Mouse (Mus musculus) embryonic facial prominence, embryonic 11.5 days (tissue): ENCODE results near the gene Pcnx3. TPM values are rescaled to one million over a fixed set of nuclear protein-coding genes. Genes with fewer than 3 reads are reported as not detected.
A peak's percentile ranks its signal among the peaks of the same experiment; 100 is the strongest.

Experiments
- ATAC-seq: fragments of 200-750 bp; cut with Nextera tagmentation; replicated peaks from 2 replicates; pipeline ENCODE4 v1.8.0; 2017; ENCODE audit warnings: low read depth; ENCODE audit not compliant: insufficient number of reproducible peaks, low FRiP score, low TSS enrichment
- DNase-seq: peaks from one replicate; pipeline ENCODE4 v3.0.0-alpha.2; 2015; ENCODE audit warnings: low spot score
- H3K27ac ChIP-seq: fragments of 300-500 bp; sonication (generic); replicated peaks from 2 replicates; pipeline ENCODE4 v1.5.1; 2014; ENCODE audit warnings: mild to moderate bottlenecking, low read depth, low read length, control low read depth
- H3K27me3 ChIP-seq: fragments of 300-500 bp; sonication (generic); 2 replicates; pipeline ENCODE4 v1.6.1; 2014; ENCODE audit warnings: mild to moderate bottlenecking, low read length, moderate library complexity, mixed read lengths; ENCODE audit not compliant: control insufficient read depth, insufficient read depth
- H3K36me3 ChIP-seq: fragments of 300-500 bp; sonication (generic); replicated peaks from 2 replicates; pipeline ENCODE4 v1.6.1; 2014; ENCODE audit warnings: low read depth, mild to moderate bottlenecking, low read length, moderate library complexity, mixed read lengths; ENCODE audit not compliant: control insufficient read depth, insufficient read depth
- H3K4me1 ChIP-seq: fragments of 300-500 bp; sonication (generic); 2 replicates; pipeline ENCODE4 v1.6.1; 2014; ENCODE audit warnings: low read length, mixed read lengths; ENCODE audit not compliant: control insufficient read depth, insufficient read depth
- H3K4me2 ChIP-seq: fragments of 300-500 bp; sonication (generic); 2 replicates; pipeline ENCODE4 v1.6.1; 2014; ENCODE audit warnings: low read depth, mild to moderate bottlenecking, control low read depth, low read length, moderate library complexity
- H3K4me3 ChIP-seq: fragments of 300-500 bp; sonication (generic); 2 replicates; pipeline ENCODE4 v1.5.1; 2014; ENCODE audit warnings: low read depth, low read length, control low read depth
- H3K9ac ChIP-seq: fragments of 300-500 bp; sonication (generic); replicated peaks from 2 replicates; pipeline ENCODE4 v1.6.1; 2014; ENCODE audit warnings: mild to moderate bottlenecking, control low read depth, low read length
- H3K9me3 ChIP-seq: fragments of 300-500 bp; sonication (generic); replicated peaks from 2 replicates; pipeline ENCODE4 v1.6.1; 2016; ENCODE audit warnings: mild to moderate bottlenecking, low read length, inconsistent platforms, mixed read lengths; ENCODE audit not compliant: control insufficient read depth
- WGBS: fragments of 180-500 bp; shearing (Covaris S2); extraction: QIAGEN DNeasy Blood & Tissue Kit; methylation state at CpG from one replicate; pipeline ENCODE4 v1.1.7; 2014; 5-methylcytosine and 5-hydroxymethylcytosine counted together
- polyA plus RNA-seq: library from polyadenylated mRNA; unstranded; fragments of >200 nt; fragmentation: Nextera tagmentation; extraction: Ambion mirVana; gene quantifications from 2 replicates; pipeline ENCODE4 v1.2.1, GENCODE M21; 2014

The Pcnx3 gene
- polyA plus RNA-seq, 1 experiment from 2014 or later = 17.5 TPM

- Histone ChIP-seq H3K9ac (no peak overlapping the region), H3K27me3 (no peaks in the 10 kb centered on the region), H3K4me2 (no peak overlapping the region), H3K27ac (no peak overlapping the region), H3K4me3 (no peak overlapping the region), H3K9me3 (no peaks in the 10 kb centered on the region), H3K36me3 (peaks cover 7% of the 10 kb centered on the region), H3K4me1 (peaks cover 6% of the 10 kb centered on the region)
- WGBS = 96% methylated on average over 17 of the region's 17 CpGs
- DNase-seq = no peak
- no peak for ATAC-seq
Measured at GRCm38 (mm10) chr19:5641021-5641420, 47.7 kb downstream of the Pcnx3 start.

DNA sequence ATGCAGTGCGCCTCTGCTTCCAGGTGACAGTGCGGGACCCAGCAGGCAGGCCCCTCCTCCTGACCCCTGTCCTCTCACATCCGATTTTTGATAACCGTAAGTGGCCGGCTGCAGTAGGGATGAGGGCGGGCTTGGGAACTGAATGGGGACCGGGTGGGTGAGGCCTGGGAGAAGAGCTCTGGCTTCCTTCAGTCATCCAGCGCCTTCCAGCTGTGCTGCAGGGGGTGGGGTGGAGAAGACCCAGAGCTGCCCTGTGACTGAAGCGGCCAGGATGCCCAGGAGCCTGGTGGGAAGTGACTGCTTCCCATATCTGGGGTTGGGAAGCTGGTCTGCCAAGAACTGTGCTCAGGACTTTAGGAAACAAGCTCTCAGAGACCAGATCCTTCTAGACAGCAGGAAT, 48.4 kb downstream of the Pcnx3 start:
- Histone ChIP-seq H3K27ac (no peak overlapping the region), H3K9ac (no peak overlapping the region), H3K36me3 (peaks cover 7% of the 10 kb centered on the region), H3K27me3 (no peaks in the 10 kb centered on the region), H3K4me2 (no peak overlapping the region), H3K4me1 (peaks cover 6% of the 10 kb centered on the region), H3K9me3 (no peaks in the 10 kb centered on the region), H3K4me3 (no peak overlapping the region)
- WGBS = 69% methylated on average over 9 of the region's 9 CpGs
- ATAC-seq = no peak
- DNase-seq = no peak

DNA sequence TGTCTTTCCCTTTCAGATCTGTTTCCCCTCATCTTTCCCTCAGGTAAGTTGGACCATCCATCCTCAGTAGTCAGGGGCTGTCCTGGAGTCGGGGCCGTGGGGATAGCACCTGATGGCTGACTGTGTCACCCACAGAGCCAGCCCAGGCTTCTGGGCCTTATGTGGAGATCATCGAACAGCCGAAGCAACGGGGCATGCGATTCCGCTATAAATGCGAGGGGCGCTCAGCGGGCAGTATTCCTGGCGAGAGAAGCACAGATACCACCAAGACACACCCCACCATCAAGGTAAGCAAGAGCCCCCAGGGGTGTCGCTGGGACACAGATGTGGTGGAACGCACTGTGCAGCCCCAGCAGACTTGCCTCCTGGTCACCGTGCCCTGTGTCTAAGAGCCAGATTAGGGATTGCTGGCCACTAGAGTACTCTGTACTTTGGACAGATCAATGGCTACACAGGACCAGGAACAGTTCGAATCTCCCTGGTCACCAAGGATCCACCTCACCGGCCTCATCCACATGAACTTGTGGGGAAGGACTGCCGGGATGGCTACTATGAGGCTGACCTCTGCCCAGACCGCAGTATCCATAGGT, 50.2 kb downstream of the Pcnx3 start:
- Histone ChIP-seq H3K4me2 (peak overlapping the region; percentile 93), H3K4me3 (peak overlapping the region; percentile 49), H3K9me3 (no peaks in the 10 kb centered on the region), H3K36me3 (peaks cover 7% of the 10 kb centered on the region), H3K9ac (peak overlapping the region; percentile 91), H3K27ac (no peak overlapping the region), H3K4me1 (peaks cover 6% of the 10 kb centered on the region), H3K27me3 (no peaks in the 10 kb centered on the region)
- DNase-seq = no peak
- 88% methylated on average over 18 of the region's 18 CpGs for WGBS
- no peak for ATAC-seq

DNA sequence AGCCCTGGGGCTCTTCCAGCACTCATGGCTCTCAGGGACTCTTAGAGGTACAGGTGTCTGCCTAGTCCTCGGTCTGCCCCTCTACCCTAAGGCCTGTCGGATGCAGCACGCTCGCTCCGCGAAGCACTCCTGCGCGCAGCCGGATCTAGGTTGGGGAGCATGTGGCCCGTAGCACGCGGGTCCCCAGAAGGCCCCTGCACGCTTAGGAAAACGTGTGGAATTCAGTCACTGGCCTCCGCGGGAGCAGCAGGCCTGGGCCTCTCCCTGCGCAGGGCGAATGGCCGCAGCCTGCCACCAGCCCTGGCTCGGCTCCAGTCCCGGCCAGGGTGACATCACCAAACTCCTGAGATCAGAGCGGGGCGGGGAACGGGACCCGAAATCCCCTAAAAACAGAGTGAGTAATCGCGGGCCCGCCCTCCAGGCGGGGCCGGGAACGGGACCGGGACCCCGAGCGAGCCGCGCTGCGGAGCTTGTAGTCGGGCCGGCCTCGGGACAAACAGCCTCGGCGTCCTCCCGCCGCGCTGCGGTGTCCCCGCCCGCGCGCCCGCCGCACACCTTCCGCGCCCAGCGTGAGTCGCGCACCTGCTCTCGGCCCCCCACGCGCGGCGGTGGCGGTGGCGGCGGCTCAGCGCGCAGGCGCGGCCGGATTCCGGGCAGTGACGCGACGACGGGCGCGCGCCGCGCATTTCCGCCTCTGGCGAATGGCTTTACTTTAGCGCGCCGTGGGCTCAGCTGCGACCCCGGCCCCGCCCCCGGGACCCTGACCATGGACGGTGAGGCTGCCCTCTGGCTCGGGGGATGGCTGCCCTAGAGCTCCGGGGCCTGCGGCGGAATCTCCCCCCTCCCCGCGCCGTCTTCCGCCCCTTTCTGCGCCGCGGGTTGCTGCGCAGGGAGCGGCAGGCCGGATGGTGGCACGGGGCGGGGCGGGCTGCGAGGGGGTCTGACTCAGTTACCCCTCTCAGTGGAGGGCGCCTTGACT, 51.4 kb downstream of the Pcnx3 start, which contains the start of gene Rela:
Gene Rela, plus strand, starts transcription at position 415 of the 979 bp plus-strand sequence.
- Histone ChIP-seq H3K27ac (peak within 1 kb of the TSS; percentile 86), H3K9me3 (no peaks in the 10 kb centered on the region)
- peak; percentile 90 for ATAC-seq

GRCm38 (mm10) chr19:5636571-5637041, 52.1 kb downstream of the Pcnx3 start:
- WGBS = 43% methylated on average over 12 of the region's 12 CpGs
- Histone ChIP-seq H3K4me1 (peaks cover 6% of the 10 kb centered on the region), H3K36me3 (peaks cover 7% of the 10 kb centered on the region), H3K27ac (peak overlapping the region; percentile 86), H3K4me3 (peak overlapping the region; percentile 49), H3K27me3 (no peaks in the 10 kb centered on the region), H3K9me3 (no peaks in the 10 kb centered on the region), H3K9ac (peak overlapping the region; percentile 91), H3K4me2 (peak overlapping the region; percentile 93)
- ATAC-seq (0 out of 2 replicates have a peak, but pooled peaks have one; percentile 12), DNase-seq (no peak)

More for the DNA sequence above, 51.4 kb downstream of the Pcnx3 start, which contains the start of gene Rela:
- Histone ChIP-seq H3K4me3 (peak within 1 kb of the TSS; percentile 49), H3K27me3 (no peaks in the 10 kb centered on the region), H3K4me2 (peak within 1 kb of the TSS; percentile 93), H3K9ac (peak within 1 kb of the TSS; percentile 91), H3K4me1 (peaks cover 6% of the 10 kb centered on the region), H3K36me3 (peaks cover 7% of the 10 kb centered on the region)
- WGBS = under 1% methylated on average over 102 of the region's 109 CpGs
- DNase-seq = peak; percentile 83

DNA sequence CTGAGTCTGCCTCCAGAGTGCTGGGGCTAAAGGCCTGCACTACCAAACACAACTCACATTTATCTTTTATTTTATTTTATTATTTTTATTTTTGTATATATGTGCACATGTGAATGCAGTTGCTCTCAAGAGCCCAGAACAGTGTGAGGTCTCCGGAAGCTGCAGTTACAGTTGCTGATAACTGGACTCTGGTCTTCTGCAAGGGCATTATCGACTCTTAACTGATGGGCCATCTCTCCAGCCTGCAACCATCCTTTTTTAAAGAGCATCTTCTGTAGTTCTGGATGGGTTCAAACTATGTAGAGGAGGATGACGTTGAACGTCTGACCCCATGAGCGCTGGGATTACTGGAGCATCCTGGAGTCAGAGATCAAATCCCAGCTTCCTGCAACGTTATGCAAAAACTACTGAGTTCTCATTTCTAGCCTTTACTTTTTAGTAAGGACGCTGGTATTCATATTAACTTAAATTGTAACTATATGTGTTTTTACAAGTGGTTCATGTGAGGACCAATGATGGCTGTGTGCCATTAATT, 52.6 kb downstream of the Pcnx3 start:
- ATAC-seq (no peak), DNase-seq (no peak)
- Histone ChIP-seq H3K27me3 (no peaks in the 10 kb centered on the region), H3K4me3 (0 out of 2 replicates have a peak overlapping the region, but pooled peaks have one; percentile 5), H3K27ac (no peak overlapping the region), H3K4me2 (no peak overlapping the region), H3K9me3 (no peaks in the 10 kb centered on the region), H3K36me3 (peaks cover 3% of the 10 kb centered on the region), H3K9ac (peak overlapping the region; percentile 91), H3K4me1 (peaks cover 6% of the 10 kb centered on the region)
- whole genome bisulfite sequencing = 75% methylated on average over 7 of the region's 7 CpGs

GRCm38 (mm10) chr19:5632120-5632519, 56.6 kb downstream of the Pcnx3 start:
- H3K4me3 ChIP-seq = no peak overlapping the region
- H3K4me1 ChIP-seq = peaks cover 4% of the 10 kb centered on the region; the same call in 1 of the 2 replicates
- ATAC-seq (no peak), DNase-seq (no peak)
- H3K27me3 ChIP-seq = no peaks in the 10 kb centered on the region
- H3K9ac ChIP-seq = no peak overlapping the region
- WGBS = 71% methylated on average over 9 of the region's 9 CpGs
- no peak overlapping the region for H3K27ac ChIP-seq
- H3K4me2 ChIP-seq = no peak overlapping the region
- H3K9me3 ChIP-seq = no peaks in the 10 kb centered on the region
- no peaks in the 10 kb centered on the region for H3K36me3 ChIP-seq
